Mouse (Mus musculus): ENCODE data around the gene Lama5.

Lama5 gene

GRCm38 (mm10) chr2:180254436-180255209, 29.0 kb upstream of the Lama5 start:
- DNase-seq = no peak

GRCm38 (mm10) chr2:180251838-180252237, 26.2 kb upstream of the Lama5 start:
- no peak for DNase-seq

- peak; percentile 53 to 87 for DNase-seq
These were observed 25.4 kb upstream of the Lama5 start for GRCm38 (mm10) chr2:180250930-180251611.

GRCm38 (mm10) chr2:180248947-180249660, 23.4 kb upstream of the Lama5 start:
- DNase-seq = no peak

- no peak for DNase-seq
These were observed 22.3 kb upstream of the Lama5 start for GRCm38 (mm10) chr2:180247916-180248315.

GRCm38 (mm10) chr2:180243108-180243507, 17.4 kb upstream of the Lama5 start:
- no peak for DNase-seq

- no peak for DNase-seq
These were observed 12.9 kb upstream of the Lama5 start for GRCm38 (mm10) chr2:180238591-180238990.

- DNase-seq = no peak
These were observed 12.1 kb upstream of the Lama5 start for GRCm38 (mm10) chr2:180237601-180238345.

GRCm38 (mm10) chr2:180236930-180237329, 11.3 kb upstream of the Lama5 start:
- DNase-seq = no peak

- no peak for DNase-seq
These were observed 10.8 kb upstream of the Lama5 start for GRCm38 (mm10) chr2:180236500-180236899.

- DNase-seq = peak in 1 of 2 experiments; percentile 50
These were observed 10.1 kb upstream of the Lama5 start for GRCm38 (mm10) chr2:180235788-180236187.

GRCm38 (mm10) chr2:180234980-180235379, 9.3 kb upstream of the Lama5 start:
- DNase-seq = peak; percentile 67 to 80

- peak; percentile 46 to 73 for DNase-seq
These were observed 8.7 kb upstream of the Lama5 start for GRCm38 (mm10) chr2:180234353-180234752.

- peak in 1 of 2 experiments; percentile 71 for DNase-seq
These were observed 7.6 kb upstream of the Lama5 start for GRCm38 (mm10) chr2:180233101-180233904.

- peak; percentile 39 to 67 for DNase-seq
These were observed 4.8 kb upstream of the Lama5 start for GRCm38 (mm10) chr2:180230482-180230881.

- DNase-seq = no peak
These were observed 3.5 kb upstream of the Lama5 start for GRCm38 (mm10) chr2:180229129-180229528.

GRCm38 (mm10) chr2:180228592-180228991, 2.9 kb upstream of the Lama5 start:
- peak; percentile 74 to 88 for DNase-seq

GRCm38 (mm10) chr2:180228060-180228458, 2.4 kb upstream of the Lama5 start:
- DNase-seq = peak in 1 of 2 experiments; percentile 20

GRCm38 (mm10) chr2:180227262-180228059, 1.8 kb upstream of the Lama5 start:
- DNase-seq = peak; percentile 81 to 84

GRCm38 (mm10) chr2:180225044-180225761, 456 bp downstream of the Lama5 start:
- DNase-seq = peak; percentile 65 to 72
